Mouse (Mus musculus) spleen, postnatal 4 days (tissue): ENCODE measurements around the gene Irs1.

ENCODE experiments used
- DNase-seq, 2 experiments: peaks; one replicate each; pipeline ENCODE4 v3.0.0; 2022; ENCODE audit warnings: low spot score in 2 of 2

Irs1 gene

DNA sequence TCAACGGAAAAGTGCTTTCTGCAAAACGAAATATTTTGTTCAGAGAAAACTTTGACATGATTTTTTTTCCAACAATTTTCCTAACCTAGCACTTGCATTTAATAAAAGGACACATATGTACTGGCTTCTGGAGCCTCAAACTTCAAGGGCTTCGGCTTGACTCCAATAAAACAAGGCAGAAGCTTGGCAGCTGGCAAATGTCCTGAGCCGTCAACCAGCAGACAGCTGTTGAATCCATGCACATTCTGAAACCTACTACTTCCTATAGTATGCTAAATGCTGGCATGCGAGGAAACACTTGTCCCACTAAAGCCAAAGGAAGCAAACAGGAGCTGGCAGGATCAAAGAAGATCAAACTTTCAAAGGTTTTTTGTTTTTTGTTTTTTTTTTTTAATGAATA, 33.8 kb downstream of the Irs1 start:
- no peak for DNase-seq

DNA sequence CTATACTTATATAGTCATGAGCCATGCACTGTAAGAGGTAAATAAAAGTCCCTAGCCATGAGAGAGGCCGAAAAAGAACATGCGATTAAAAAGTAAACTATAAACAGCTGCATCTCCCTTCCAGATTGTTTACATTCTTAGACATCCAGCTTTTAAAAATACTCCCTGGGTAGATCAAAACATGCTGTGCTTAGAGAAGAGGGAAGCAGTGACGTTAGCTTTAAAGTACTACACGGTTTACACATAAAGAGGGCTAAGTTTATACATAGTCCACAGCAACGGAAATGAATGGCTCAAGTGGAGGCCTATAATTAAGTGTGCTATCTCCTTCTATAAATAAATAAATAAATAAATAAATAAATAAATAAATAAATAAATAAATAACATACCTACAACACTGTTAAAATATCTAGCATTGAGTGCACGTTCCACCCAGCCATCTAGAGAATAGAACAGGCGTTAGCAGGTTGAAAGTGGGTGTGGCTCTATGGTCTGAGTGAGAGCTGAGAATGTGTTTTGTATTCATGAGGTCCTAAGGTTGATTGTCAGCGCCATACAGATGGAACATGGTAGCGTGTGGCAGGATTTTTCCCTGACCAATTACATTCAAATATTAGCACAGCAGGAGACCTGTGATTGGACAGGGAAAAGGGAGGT, 37.3 kb downstream of the Irs1 start:
- no peak for DNase-seq

DNA sequence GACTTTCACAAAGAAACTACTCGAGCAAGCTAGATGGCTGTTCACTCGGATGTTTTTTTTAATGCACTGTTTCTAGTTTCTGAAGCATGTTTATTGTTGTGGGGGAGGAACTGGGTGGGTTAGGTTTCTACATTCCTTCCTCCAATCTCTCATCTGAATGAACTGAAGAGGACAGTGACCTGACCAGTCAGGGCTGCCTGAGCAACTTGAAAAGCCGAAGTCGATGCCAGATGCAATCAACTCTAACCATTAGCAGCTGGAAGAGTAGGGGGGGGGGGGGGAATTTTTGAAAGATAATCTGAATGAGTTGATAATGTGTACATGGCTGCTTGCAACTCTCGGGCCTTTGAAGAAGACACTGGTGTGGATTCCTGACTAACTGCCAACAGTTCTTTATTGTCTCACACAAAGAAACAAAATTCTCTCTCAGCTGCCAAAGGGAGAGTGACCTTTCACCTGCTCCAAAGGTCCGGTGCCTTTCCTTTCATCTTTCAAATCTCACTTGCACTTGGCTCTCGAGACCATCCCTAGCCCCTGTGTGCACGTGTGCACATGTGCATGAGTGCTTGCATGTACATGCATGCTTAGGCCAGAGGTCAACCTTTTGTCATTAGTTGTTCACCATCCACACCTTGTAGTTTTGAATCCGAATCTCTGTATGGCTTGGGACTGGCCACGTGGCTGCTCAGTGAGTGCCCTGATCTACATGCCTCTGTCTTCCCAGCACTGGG, 43.8 kb downstream of the Irs1 start:
- DNase-seq: no peak

DNA sequence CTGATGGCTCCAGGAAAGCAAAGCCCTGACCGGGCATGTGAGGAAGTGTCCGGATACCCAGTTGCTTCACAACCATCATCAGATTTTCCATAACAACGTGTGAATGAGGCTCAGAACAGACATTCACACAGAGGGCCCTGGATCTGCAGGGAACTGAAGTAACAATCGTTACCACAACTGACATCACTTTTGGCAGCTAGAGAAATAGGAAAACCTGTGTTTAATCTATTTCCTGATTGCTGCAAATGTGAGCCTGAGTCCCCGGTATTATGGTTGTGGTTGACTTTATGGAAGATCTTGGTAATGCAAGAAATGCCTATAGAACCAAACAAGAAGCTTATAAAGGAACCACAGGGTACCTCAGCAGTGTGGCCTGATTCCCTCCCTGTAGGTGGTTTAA, 46.2 kb downstream of the Irs1 start:
- DNase-seq: no peak

DNA sequence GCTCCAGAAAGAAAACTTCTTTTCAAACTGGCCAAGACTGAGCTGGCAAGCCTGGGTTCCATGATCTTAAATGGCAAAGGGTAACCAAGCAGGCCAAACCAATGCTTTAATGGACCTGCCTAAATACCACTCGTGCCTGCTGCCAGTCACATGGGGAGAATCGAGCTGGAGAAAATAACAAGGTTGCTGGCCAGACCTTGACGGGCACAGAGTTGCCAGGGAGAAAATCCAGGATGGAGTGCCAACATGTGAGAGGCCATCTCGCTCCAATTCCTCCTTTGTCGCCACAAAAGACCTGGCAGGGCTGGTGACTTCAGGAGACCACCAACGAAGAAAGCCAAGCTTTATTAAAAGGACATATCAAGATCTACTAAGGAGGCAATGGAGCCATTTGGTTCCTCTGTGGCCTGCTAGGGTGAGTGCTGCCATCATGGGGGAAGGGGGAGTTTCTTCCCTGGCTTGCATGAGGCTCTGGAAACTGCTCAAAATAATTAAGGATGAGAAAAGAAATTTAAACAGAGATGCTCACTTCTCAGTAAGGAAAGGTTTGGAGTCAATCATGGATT, 47.9 kb downstream of the Irs1 start:
- no peak for DNase-seq

DNA sequence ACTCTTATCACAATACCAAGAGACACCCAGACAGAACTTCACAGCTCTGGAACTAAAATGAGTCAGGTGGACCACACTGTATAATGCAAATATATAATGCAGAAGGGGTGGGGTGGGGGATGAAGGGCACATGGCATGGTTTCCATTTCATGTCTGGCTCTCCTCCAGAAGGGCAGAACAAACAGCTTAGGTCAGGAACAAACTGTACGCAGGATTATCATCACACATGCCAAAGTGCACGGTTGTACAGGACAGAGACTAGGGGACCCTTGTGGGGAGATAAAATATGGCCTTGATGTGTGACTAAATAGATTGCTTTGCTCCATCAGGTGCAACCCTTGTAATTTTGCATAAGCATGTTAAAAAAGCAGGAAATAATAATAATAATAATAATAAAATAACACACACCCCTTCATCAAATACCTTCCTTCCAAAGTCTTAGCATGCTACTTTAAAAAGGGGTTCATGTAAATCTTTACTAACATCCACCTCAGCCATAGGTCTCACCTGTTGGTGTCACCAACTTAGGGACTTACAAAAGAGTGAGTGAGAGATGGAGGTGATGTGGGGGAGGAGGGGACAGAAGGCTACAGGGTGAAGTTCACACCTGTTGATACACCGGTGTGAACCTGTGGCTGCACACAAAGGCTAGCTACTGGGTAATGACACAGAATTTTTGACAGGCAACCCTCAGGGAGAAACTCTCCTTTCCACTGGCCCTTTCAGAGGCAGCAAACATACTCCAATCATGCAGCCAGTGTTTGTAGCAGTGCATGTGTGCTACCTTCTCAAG, 51.6 kb downstream of the Irs1 start:
- no peak for DNase-seq

DNA sequence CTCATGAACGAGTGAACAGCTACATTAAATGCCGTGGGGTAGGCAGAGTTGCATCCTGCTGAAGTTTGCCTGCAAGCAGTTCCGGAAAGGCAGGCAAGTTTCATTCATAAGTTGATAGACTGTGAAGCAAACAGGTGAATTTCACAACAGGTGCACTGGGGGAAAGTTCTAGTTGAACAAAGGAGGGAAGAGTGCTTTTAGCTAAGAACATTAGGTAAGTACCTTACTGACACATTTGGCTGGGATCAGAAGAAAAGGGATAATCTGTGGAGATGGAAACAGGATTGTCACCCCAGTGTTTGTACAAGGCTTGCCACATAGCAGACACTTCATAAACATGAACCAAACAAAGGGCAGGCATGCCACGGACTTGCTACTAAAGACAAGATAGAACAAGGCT, 53.0 kb downstream of the Irs1 start:
- DNase-seq: no peak

DNA sequence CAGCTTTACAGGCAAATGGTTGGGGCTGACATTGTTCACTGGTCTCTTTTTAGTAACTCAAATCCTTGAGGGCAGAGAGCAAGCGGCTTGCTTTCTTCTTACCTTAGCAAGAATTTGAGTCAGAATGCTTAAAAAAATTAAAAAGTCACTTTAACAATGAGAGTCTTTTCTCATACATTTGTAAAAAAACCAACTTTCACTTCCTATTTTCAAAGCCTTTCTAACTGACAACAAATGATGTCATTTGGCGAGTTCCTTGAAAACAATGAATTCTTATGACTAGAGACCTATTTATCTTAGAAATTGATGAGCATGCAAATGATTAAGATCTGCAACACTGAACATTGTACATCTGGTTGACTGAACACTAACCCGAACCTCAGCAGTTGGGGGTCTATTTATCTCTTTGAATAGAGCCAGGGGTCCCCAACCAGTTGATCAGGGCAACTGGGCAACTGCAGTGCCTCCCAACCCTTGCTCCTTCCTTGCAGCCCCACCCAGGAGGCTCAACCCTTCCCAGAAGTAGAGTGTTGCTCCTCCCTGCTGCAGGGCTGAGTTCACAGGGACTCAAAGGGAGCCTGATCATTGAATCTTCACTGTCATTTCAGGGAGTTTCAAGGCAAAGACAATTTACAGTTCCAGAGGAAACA, 55.6 kb downstream of the Irs1 start:
- no peak for DNase-seq

DNA sequence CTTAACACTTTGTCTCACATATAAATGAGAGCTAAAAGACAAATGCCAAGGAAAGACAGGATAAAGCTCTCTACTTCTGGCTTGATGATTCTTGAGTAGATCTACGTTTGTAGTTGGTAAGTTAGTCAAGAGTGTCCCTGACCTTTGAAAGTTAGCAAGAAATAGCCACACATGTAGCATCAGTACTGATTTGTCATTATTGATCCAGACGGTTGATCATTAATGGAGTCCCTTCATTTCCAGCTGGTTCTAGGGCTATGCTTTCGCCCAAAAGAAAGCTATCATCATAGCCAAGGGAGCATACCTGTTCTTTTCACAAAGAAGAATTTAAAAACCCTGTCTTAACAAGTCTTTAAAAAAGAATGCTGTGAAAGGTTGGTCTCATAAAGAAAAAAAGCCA, 56.6 kb downstream of the Irs1 start:
- DNase-seq: no peak

DNA sequence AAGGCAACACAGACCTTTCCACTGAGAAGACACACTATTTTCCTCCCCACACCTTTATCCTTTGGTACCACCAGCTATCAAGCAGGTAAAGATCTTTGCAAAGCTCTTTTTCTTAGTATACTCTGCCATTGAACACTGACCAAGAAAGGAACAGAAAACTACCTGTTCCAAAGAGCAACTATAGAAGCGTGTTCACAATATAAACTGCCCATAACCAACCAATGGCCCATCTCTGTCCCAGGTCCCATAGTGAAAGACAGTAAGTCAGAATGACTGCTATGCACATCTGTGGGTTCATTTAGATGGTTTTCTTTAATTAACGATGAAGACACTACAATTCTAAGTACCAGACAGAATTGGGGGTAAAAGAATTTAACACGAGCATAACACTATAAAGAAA, 58.4 kb downstream of the Irs1 start, which contains the start of gene Gm9747:
TSS of gene Gm9747 (plus strand) at position 301 of the 400 bp plus-strand sequence.
- no peak for DNase-seq

DNA sequence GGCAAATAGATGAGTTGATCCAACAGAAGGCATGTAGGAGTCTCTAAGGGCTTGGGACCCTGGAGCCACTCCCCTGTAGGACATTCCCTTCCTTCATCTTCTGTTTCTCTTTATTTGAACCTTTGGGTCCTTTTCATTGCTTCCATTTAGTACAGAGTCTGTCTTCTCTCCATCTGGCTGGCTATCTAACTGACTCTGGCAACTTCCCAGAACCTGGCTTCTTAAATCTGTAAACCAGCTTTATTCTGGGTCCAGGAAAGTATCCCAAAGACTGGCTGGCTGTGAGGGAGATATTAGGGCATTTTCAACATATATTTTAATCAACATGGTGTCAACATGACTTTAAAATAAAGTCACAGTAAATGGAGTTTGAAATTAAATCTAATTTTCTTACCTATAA, 62.4 kb downstream of the Irs1 start:
- DNase-seq: no peak

DNA sequence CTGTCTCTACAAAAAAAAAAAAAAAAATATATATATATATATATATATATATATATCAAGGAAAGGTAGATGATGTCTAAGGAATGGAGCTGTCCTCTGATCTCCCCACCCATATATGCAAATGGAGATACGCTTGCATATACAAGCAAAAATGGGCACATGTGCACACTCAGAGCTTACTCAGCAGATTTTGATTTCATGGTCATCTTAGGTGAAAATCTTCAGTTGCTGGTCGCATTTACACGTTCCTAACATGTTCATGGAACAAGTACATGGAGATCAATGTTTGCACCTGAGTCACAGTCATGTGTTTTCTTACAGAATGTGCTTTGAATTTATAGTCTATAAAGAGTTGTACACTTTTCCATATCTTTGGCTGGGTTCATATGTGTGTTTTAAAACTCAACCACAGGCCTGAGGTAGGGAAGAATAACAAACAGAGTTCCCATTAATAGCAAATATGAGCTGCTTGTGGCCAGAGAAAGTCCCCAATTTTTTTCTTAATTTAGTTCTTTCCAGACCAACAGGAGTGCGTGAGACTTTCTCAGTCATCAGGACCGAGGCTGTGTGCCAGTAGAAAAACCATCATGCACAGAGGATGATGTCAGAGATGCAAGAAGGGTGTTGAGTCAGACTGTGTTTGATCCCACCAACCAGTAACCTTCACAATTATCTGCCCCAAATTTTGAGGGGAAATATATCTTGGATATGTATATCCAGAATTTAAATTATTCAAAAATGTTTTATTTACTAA, 68.0 kb downstream of the Irs1 start:
- no peak for DNase-seq

DNA sequence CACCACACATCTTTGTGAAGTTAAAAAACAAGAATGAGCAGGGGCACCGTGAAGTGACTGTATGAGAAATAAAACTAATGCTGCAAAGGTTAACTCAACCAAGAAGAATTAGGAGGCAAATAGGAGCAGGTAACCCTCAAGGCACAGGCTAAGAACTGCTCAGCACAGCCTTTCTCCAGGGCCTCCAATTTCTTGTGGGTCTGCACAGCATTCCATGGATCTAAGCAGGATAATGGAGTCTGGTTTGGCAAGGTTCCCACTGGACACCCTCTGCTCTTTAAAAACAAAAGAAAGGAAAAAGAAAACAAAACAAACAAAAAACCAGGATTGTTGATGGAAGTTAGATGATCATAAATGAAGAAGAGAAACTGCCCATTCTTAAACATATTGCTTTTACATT, 69.8 kb downstream of the Irs1 start:
- no peak for DNase-seq

DNA sequence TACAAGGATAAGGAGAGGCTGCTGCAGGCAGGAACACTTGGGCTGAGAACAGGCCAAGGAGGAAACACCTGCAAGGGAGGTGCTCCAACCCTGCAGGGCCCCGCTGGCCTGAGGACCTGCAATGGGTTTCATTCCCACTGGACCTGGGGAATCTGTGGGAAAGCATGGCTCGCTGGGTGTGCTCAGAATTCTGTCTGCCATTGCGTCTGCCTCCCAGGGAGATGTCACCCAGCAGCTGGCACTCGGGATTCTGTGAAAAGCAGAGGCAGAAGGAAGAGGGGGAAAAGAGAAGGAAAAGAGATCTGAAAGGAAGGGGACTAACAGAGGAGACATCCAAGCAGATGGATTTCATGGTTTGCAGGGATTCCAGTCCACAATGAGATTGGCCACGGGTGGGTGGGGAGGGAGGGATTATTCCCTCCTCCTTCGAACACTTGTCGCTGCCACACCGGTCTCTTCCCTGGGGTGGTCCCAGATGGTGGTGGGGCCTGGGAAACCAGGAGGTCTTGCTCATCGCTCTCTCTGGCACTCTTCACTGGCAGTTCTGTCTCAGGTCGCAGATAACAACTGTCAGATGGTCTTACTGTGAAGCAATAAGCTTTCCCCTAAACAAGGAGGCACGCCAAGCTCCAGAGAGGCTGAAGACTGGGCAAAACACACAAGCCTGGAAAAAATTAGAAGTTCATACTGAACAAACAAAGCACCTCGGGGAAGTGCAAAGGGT, 70.4 kb downstream of the Irs1 start:
- DNase-seq: no peak

DNA sequence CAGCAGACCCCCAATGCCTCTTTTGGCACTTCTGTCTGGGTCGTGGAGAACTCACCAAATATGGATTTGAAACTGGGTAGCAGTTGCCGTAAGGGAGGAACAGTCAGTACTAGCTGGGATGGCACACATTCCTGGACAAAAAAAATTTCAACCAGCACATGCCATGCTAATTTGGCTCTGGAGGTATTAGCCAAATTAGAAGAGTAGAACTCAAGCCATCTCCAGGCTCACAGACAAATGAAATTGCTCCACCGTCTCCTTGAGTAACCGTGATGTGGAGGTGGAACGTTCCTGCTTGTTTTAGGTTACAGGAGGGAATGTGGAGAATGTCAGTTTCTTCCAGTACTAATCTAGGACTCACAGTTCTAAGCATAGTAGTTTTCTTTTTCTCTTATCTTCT, 83.7 kb downstream of the Irs1 start:
- DNase-seq: no peak

DNA sequence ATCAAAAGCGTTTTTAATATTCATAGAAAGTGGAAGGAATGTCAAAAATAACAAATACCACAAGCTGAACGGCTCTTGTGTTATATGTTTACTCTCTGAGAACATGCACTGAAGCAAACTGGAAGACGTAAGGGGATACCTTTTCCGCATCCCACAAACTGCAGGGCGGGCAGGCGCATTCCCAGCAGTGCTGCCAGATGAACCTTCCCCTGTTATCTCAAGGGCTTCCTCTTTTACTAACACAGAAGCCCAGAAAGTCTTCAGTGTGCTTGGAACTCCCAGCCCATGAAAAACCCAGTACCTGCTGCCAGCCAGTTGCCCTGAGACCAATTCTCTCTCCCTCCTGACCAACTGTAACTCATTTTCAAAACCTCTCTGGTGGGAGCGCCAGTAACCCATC, 90.6 kb downstream of the Irs1 start:
- no peak for DNase-seq

DNA sequence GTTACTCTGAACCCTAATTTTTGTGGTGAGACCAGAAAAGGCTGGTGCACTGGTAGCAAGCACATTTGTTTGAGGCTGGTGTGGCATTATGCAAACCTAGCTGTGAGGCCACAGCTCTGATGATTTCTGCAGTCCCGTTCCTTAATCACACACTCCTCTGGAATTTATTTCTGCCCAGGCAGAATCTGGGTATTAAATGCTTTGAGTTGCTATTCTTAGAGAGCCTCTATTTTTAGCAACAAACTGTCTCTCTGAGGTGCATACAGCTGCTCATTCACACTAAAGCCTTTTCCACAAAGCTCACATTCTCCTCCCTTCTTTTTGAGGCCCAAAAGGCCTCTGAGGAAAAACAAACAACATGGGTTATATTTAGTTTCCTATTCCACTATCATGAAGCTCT, 91.3 kb downstream of the Irs1 start:
- DNase-seq: no peak

DNA sequence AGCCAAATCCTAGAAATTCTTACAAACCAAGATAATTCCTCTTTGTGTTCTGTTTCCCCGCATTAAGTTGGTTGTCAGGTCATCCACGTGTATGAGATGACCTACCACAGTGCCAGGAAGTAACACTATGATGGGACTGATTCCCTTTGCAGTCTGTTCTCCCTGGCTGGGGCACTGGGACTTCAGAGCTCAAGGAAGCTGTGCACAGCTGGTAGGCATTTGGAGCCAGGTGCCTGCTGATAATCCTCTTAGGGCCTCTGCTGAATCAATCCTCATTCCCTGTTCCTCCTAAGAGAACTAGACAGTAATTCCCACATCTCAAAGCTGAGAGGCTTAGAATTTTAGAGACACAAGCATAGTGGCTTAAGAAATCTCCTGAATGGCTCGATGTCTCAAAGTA, 99.6 kb downstream of the Irs1 start:
- DNase-seq: no peak

DNA sequence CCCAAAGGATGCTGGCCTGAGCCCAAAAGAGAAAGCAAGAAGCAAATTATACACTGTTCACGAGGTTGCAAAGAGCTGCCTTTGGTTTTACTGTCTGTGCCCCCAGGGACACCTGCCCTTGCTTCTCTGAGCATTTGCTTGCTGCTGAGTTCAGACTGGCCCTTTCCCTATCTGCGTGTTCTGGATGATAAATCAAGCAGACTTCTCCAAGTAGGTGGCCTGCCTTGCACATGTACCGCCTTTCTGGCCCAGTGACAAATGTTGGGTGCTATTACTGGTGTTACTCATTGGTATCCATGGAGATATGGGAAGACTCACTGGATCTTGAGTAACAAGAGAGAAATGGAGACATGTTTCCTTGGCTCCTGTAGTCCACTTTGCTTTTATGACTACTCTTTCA, 101.7 kb downstream of the Irs1 start:
- no peak for DNase-seq

DNA sequence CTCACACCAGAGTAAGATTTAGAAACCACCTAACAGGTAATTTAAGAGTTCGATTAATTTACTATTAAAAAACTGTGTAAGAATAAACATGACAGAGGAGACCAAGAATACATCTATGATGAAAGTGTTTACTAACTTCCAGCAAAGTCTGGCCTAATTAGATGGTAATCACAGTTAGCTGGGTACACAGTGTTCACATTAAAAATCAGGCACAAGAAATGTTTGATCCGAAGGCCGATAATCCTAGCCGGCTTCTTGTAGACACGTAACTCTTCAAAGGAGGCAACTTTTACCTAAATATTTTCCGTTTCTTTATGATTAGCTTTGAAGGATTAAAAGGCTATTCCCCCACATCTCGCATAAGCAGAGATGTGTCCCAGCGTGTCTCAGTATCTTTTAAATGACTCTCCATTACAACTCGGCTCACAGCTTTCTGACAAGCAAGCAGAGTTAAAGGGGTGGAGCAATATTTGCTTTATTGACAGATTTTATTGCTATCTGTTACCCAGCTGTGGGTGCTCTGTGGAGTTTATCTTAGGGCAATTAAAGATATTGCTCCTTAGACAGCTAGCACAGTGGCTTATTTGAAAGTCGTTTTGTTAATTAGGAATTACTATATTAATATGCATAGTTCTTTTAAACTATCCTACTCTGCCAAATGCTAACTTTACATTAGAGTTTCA, 102.5 kb downstream of the Irs1 start:
- DNase-seq: no peak
